Mouse (Mus musculus) forelimb bud, embryonic 11.5 days (tissue): Measurements from ENCODE around the gene Vrk3.

Experiments used
- DNase-seq: peaks from one replicate; pipeline ENCODE4 v3.0.0-alpha.2; 2012; ENCODE audit warnings: low read depth, low spot score

Vrk3 gene

DNA sequence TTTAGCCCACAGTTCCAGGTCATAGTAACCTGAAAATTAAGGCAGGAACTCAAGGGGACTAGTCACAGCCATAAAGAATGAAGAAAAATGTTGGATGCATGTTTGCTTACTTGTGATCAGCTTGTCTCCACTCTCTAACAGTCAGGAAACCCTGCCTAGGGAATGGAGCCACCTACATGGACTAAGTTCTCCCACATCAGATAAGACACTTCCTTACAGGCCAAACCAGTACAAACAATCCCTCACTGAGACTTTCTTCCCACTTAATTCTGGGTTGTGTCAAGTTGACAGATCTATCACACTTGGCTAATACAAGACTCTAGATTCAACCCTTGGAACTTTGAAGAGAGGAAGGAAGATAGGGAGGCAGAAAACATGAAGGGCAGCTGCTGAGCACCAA, 12.2 kb downstream of the Vrk3 start:
- no peak for DNase-seq

DNA sequence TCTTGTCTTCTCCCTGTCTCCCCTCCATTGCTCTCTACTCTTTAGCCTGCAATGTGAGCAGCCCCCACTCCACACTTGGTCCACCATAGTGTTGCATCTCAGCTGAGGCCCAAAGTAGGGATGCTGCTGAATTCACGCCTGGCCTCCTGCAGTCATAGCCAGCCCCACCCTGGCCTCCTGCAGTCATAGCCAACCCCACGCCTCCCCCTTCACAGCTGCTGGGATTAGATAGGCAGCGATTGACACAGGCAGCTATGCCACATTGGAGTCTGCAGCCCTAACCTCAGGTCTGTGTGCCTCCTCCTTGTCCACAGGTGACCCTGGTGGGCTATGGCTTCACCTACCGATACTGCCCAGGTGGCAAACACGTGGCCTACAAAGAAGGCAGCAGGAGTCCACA, 19.9 kb downstream of the Vrk3 start:
- DNase-seq: no peak

DNA sequence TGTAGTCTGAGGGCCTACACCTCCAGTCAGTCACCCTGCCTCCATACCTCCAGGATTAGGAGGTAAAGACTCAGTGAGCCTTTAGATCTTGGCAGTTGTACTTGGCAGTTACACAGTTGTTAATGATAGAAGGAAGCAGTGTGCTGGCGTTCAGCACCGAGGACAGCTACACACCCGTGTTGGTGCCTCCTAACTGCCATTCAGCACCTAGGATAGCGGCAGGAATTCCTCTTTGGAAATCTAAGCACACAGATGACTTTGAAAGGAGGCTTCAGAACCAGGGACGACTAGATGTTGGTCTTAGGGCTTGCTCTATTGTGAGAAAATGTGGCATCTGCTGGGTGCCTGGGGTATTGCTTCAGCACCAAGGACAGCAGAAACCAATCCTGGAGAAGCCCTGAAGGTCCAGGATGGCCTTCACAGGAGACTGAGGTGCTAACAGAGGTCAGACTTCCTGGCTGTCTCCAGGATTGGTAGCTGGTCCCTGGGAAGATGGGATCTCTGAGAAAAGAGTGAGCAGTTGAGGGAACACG, 21.9 kb downstream of the Vrk3 start:
- peak; percentile 92 for DNase-seq

DNA sequence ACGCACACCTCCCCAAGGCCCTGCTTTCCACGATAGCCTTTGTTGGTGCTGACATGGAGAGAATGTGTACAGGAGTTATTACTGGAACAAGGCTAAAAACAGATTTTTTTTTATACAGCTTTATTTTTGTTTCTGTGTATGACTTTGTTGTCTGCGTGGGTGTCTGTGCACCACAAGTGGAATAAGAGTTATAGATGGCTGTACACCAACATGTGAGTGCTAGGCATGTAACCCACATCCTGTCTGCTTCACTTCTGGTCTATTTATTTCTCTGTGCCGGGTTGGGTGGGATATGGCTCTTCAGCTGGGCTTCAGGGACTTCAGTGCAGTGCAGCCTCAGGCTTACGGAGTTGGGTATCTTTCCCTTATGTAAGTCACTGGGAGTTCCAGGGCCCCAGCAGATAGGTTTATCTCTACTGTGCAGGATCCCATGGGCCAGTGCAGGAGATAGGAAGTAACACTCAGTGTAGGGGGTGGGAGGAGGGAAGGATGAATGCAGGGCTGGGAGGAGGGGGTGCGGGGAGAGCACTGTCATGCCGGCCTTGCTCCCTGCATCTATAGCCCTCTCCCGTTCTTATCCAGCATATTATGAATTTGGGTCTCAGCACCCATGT, 24.5 kb downstream of the Vrk3 start:
- DNase-seq: no peak

DNA sequence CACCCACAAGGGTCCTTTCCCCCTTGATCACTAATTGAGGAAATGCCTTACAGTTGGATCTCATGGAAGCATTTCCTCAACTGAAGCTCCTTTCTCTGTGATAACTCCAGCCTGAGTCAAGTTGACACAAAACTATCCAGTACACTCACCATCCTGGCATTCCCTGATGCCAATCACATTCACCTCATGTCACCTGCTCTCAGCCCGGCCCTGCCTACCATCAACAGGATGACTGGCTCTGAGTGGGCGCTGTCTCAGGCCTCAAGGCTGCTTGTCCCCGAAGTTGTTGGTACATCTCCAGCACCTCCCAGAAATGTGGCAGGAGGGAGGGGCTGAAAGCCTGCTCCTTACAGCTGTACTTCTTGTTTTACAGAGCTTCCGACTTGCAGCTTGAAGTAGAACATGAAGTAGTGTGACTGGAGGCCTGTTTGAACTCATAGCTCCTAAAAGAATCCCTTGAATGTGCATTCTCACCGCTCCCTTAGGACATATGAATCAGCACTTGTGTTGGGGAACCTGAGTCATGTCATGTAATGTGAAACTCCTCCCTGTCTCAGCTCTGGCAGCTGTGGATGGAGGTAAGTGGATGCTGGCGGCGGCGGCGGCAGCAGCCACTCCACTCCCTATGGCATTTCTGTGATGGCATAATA, 28.8 kb downstream of the Vrk3 start:
- DNase-seq: no peak

DNA sequence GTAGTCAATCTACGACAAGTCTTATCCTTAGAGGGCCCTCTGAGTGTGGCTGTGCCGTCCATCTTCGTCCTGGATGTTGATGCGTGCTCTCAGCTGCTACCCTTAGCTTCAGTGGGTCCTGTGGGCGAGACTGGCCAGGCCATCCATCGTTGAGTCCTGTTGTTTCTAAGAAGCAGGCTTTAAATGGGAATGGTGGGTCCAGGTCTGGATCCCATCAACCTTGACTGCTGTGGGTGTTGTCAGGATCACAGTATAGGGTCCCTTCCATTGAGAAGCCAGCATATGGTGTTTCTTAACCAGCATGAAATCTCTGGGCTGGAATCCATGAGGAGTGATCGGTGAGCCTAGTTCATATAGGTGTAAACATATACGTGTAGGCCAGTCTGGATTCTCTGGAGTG, 31.9 kb downstream of the Vrk3 start:
- no peak for DNase-seq

DNA sequence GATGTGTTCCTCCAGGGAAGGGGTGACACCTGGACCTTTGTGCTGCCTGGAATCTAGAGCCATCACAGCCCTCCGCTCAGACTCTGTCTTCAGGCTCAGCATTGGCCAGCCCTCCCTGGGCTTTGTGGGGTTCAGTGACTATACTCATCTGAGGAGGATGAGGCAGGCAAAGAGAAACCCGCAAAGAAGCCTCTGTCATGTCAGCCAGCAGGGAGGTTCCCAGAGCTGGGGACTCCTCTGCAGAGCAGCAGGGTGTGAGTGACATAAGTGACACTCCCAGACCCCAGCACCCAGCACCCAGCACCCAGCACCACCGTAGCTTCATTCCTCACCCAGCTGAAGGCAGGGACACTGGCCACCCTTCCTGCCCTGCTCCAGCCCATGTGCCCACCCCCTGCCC, 41.3 kb downstream of the Vrk3 start:
- DNase-seq: no peak

DNA sequence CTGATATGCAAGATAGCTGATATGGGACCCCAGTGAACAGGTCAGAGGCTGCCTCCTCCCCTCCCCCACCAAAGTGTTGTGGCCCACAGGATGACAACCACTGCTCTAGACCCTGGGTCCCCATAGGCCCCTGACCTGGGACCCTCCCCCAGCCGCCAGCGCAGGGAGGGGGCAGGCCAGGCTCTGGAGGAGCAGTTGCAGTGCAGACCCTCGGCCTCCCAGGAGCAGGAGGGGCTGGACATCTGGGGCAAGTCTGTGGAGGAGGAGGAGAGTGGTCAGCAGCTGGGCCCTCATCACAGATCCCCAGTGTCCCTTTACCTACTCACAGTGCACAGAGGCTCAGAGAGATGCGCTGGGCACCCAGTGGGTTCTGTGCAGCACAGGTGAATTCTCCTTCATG, 41.9 kb downstream of the Vrk3 start:
- no peak for DNase-seq

DNA sequence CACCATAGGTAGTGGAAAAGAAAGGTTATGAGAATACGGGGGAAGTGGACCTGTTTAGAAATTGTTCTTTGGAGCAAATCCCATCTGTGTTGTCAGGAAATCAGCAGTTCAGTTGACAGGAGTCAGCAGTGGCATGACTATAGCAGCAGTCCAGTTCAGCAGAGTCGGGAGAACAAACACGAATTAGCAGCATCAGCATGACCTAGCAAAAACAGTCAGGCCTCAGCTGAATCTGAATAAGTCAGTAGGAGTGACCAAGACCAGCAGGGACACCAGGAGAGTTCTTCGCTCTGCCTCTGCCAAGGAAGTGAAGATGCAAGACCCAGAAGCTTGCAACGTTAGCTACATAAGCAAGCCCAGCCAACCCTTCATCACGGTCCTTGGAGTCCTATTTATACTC, 44.6 kb downstream of the Vrk3 start:
- no peak for DNase-seq

DNA sequence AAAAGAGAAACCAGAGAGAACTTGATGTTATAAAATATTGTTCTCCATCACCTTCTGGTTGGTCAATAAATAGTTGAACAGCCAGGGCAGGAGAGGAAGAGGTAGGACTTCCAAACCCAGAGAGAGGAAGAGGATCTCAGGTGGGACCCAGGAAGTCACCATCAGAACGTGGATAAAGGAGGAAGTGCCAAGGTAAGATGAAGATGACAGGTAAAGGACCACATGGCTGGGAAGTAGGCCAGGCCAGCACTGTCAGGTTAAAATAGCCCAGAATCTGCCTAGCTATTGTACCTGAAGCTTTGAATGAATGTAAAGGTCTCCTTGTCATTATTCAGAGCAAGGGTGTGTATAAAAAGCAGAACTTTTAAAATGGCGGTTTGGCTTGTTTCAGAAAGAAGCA, 60.7 kb downstream of the Vrk3 start:
- DNase-seq: no peak

DNA sequence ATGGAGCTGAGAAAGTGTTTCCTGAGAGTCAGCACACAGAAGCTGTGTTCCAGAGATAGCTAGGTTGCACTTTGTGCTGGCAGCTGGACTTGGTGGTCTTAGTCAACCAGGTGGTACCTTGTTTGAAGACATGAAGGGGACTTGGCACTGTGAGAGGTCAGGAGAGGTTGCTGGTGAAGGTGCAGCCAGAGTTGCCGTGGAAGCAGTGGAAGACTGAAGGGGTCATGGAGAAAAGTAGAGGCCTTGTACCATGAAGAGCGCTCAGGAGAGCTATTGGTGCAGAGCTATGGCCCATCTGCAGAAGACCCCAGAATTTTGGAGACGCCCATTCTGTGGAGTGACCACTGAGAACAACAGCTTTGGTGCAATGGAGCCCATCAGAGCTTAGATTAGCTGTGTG, 61.3 kb downstream of the Vrk3 start:
- DNase-seq: no peak

DNA sequence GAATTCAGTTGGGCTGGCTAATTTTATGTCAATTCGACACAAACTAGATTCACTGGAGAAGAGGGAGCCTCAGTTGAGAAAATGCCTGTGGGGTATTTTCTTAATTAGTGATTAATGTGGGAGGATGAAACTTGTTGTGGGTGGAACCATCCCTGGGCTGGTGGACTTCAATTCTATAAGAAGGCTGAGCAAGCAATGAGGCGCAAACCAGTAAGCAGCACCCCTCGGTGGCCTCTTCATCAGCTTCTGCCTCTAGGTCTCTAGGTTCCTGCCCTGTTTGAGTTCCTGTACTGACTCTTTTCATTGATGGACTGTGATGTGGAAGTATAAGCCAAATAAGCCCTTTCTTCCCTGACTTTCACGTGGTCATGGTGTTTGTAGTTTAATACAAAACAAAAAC, 62.2 kb downstream of the Vrk3 start:
- no peak for DNase-seq

DNA sequence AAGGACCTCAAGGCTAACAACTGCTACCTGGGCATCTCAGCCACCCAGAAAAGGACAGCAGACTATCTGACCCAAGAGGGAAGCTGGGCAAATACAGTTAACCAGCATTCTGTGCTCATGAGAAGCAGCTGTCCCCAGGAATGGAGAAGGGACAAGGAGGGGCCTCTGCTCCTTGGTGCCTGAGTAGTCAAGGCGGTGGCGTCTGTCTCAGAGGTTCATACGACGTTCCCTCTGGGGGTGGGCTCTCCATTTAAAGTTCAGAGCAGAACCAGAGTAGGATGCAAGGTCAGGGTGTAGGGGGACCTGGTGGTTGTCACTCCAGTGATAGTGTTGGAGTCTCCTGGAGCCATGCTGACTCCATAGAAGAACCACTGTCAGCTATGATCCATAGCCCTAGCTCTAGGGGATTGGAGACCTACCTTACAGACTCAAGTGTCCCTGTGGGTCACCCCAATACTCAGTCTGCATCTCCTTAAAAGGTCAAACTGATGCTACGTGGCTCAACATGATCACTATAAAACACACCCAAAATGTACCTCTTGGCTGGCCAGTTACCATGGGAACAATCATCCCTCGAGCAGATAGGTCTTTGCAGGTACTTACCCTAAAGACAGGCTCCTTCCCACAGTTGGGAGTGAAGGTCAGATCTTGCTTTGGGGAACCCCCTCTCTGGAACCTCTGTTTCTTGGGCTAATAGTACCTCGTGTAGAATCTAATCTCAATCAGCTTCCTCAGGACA, 62.8 kb downstream of the Vrk3 start:
- no peak for DNase-seq

DNA sequence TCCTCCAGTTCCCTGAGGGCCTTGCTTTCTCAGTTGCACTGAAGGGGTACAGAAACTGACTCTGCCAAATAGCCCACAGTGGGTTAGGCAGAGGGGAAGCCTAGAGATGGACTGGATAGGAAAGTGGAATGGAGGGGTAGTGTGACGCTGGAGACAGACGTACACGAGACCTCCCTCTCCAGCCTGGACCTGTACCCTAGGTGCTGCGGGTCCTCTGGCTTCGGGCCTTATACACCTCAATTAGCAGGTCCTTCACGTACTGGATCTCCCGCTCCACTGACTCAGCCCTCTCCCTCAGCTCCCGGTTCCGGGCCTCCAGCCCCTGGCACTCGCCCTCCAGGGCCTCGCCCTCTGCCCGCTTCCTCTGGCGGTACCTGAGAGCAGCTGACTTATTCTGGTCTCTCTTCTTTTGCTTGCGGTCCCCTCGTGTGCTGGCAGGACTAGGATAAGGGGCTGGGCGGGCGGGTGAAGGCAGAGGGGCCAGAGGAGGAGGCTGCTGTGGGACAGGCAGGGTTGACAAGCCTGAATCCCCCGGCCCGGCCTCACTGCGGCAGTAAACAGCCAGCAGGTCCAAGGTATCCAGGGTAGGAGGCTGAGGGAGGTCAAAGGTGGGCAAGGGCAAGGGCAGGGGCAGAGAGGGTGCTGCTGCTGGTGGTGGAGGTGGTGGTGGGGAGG, 64.6 kb downstream of the Vrk3 start:
- DNase-seq: no peak

DNA sequence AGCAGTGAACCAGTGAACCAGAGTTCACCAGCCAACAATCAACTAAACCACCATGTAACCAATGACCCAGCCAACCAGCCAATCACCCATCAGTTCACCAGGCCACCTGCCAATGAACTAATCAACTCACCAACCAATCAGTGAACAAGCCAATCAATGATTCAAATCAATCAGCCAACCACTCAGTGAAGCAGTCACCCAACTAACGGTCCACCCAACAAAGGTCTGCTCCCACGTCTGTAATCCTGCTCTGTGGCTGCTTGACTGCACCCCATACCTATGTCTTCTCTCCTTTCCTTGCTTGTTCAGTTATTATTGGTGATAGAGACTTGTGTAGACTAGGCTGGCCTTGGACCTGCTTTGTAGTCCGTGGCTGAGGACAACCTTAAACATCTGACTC, 65.8 kb downstream of the Vrk3 start:
- no peak for DNase-seq

DNA sequence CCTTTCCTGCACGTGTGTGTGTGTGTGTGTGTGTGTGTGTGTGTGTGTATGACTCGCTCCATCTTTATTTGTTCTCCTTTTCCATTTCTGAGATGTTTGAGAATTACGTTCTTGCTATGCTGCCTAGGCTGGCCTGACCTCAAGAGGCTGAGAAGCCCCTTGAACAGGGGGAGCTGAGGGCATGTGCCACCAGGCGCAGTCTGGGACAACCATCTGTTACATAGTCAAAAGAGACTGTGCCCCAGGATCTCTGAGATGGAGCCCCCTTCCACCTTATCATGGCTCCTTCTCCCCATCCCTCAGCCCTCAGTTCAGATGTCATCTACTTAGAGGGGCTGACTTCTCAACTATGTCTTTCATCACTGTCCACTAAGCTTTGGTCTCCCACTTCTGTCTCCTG, 66.2 kb downstream of the Vrk3 start:
- no peak for DNase-seq

DNA sequence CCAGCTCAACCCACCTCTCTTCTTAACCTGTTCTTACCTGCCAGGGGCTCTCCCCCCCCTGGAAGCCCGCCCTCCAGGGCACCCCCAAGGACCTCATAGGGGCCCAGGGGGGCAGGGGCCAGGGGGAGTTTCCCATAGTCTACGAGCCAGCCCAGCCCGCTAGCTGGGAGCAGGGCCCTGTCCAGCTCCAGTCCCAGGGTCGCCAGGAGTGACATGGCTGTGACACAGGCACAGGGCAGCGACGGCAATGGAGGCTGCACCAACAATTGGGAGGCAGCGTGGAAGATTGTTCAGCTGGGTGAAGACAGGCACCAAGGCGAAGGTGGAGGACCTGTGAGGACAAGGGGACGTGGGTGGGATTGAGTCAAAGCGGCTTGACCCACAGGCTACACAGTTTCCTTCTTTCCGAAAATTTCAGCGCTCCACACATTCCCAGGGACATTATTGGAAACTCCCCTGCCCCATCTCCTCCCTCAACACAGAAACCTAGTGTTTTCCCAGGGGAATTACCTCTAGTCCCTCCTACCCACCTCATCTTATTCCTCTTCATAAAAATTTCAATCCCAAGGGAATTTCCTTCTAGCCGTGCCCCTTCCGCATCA, 66.8 kb downstream of the Vrk3 start:
- no peak for DNase-seq

DNA sequence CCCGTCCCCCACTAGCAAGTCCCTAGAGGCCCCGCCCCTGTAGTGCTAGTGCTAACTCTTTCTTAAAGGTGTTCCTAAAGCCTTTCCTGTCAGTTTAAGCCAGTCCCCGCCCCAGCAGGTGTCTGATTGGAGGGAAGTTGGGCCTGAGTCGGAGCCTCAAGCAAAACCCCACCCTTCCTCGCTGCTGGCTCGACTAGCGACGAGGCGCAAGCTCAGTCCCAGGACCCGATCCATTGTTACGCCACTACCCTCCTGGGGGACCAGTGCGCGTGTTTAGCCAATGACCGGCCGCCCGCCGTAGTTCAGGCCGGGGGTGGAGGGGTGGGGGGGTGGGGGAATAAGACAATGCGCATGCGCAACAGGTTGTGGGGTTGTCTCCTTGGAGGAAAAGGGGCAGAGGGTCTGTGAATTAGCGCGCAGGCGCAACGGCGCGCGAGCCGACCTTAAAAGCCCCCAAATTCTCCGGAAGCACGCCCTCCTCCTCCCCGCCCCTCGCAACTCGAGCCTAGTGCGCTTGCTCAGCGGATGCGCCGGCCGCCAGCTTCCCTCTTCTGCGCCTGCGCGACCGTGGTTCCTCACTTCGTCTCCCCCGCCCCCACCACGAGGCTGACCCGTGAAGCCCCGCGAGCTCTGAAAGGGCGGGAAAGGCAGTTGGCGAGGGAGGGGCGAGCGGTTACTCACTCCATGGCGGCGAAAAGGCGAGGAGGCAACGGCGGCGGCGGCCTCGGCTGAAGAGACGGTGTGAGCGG, 67.7 kb downstream of the Vrk3 start, which contains the start of the genes Nup62 and Il4i1:
Gene Nup62 (plus strand): TSS at position 368 of the 749 bp plus-strand sequence.
Gene Il4i1 (plus strand): TSS at position 667 of the 749 bp plus-strand sequence.
- peak; percentile 100 for DNase-seq

DNA sequence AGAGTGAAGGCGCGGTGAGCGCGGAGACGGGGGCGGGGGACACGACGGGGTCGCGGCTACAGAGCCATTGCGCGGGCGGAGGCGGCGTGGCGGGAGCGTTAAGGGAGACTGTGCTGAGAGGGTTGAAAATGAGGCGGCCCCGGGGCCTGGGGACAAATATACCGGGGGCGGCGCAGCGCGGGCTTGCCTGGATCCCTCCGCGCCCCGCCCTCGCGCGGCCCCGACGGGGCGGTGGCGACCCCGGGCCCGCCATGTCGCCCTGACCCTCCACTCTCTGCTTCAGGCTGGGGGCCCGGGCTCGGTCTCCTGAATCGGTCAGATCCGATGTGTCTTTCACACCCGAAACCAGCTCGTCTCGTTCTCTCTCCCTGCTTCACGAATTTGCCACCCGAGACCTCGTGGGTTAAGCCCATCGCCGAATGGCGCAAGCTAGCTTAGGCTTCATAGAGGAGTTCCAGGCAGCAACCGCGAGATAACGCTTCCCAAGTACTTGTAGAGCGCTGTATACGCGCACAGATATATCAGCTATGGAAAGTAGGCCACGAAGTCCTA, 68.3 kb downstream of the Vrk3 start, which contains the start of gene Atf5:
Gene Atf5 (minus strand): TSS at position 189 of the 552 bp plus-strand sequence.
- DNase-seq: peak; percentile 46

DNA sequence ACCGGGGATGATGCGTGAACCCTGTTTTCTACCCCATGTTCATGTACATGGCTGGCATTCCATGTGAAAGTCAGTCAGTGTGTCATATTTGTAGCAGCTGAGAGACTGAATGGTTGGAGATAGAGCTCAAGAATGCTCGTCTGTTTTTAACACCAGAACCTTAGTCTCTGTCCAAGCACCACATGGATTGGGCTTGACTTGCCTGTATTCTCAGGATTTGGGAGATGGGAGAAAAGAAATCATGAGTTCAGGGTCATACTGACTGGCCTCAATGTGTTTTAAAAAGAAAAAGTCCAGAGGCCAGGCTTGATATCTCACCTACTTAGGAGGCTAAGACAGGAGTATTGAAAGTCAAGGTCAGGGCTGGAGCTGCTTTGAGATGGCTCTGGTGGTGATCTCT, 69.2 kb downstream of the Vrk3 start:
- DNase-seq: no peak

DNA sequence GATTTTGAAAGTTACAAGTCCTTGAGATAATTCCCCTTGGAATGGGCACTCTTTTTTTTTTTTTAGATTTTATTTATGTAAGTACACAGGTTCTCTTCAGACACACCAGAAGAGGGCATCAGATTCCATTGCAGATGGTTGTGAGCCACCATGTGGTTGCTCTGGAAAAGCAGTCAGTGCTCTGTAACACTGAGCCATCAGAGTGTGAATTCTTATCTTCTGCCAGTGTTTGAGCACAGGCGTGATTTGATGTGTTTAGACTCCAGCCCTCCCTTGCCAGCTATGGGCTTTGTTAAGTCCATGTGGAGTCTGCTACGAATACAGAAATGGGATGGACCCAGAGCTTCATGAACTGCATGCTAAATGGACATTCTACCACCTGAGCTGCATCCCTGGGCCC, 70.0 kb downstream of the Vrk3 start:
- DNase-seq: no peak
